Comparison of ENCODE assay signal across 8 mouse cellular contexts in genomic region chr4:136454850-136455260, GRCm38 (mm10). TPM values are rescaled to one million over a fixed set of nuclear protein-coding genes. Genes with fewer than 3 reads are reported as not detected.
DNase-seq lines count a peak whose midpoint lies in the region; ATAC-seq and TF ChIP-seq lines count a peak whose summit lies in the region.

No protein-coding gene starts in this region.

- H3K9ac ChIP-seq in embryonic facial prominence, embryonic 15.5 days = no peak overlapping the region
- H3K9ac ChIP-seq in kidney, embryonic 14.5 days (ENCODE audit: low read depth, low read length) = 0 out of 2 replicates have a peak overlapping the region, but pooled peaks have one; percentile 23
- peak overlapping the region; percentile 34; the same call in 1 of the 2 replicates for H3K9ac ChIP-seq in liver, adult 2 months (ENCODE audit: low read depth, low read length)
- H3K9ac ChIP-seq in stomach, embryonic 15.5 days = no peak overlapping the region

- peak; percentile 77 to 79 for DNase-seq in B cell, adult 2 months
- peak; percentile 88 for DNase-seq in adrenal gland, postnatal 14 days
- DNase-seq in heart, adult 9 months (ENCODE audit: low spot score in 2 of 2) = peak; percentile 57 to 80
- DNase-seq in liver, adult 2 months (ENCODE audit: extremely low read depth, low read depth, low spot score) = peak; percentile 43
- peak; percentile 79 for DNase-seq in naive thymus-derived CD4-positive, alpha-beta T cell, adult 2 months (ENCODE audit: low read depth)

- H3K9me3 ChIP-seq in embryonic facial prominence, embryonic 15.5 days (replicated peaks) = no peaks in the 10 kb centered on the region
- no peaks in the 10 kb centered on the region for H3K9me3 ChIP-seq in kidney, embryonic 14.5 days (ENCODE audit: control insufficient read depth, low read length)
- no peaks in the 10 kb centered on the region for H3K9me3 ChIP-seq in stomach, embryonic 15.5 days

- peaks cover 6% of the 10 kb centered on the region; the same call in 1 of the 2 replicates for H3K4me1 ChIP-seq in embryonic facial prominence, embryonic 15.5 days
- peaks cover 3% of the 10 kb centered on the region for H3K4me1 ChIP-seq in kidney, embryonic 14.5 days (ENCODE audit: control insufficient read depth, insufficient read depth, low read length)
- H3K4me1 ChIP-seq in liver, adult 2 months (ENCODE audit: control insufficient read depth, insufficient read depth, low read length) = peaks cover 12% of the 10 kb centered on the region
- H3K4me1 ChIP-seq in stomach, embryonic 15.5 days = no peaks in the 10 kb centered on the region; the same call in 1 of the 2 replicates

- H3K27me3 ChIP-seq in embryonic facial prominence, embryonic 15.5 days = no peaks in the 10 kb centered on the region
- no peaks in the 10 kb centered on the region for H3K27me3 ChIP-seq in kidney, embryonic 14.5 days (ENCODE audit: control insufficient read depth, insufficient read depth, low read length)
- H3K27me3 ChIP-seq in liver, adult 2 months (ENCODE audit: control insufficient read depth, insufficient read depth, low read length) = no peaks in the 10 kb centered on the region
- H3K27me3 ChIP-seq in stomach, embryonic 15.5 days (replicated peaks) = no peaks in the 10 kb centered on the region

- WGBS in embryonic facial prominence, embryonic 15.5 days = 5% methylated on average over 10 of the region's 10 CpGs
- WGBS in kidney, embryonic 14.5 days = 4% methylated on average over 10 of the region's 10 CpGs
- 10% methylated on average over 10 of the region's 10 CpGs for WGBS in liver, adult 2 months
- 7% methylated on average over 10 of the region's 10 CpGs for WGBS in stomach, embryonic 15.5 days

- 0 out of 2 replicates have a peak, but pooled peaks have one; percentile 17 for ATAC-seq in embryonic facial prominence, embryonic 15.5 days (ENCODE audit: insufficient number of reproducible peaks, low FRiP score, low TSS enrichment, low read depth)
- no peak for ATAC-seq in kidney, embryonic 14.5 days (ENCODE audit: low FRiP score, low TSS enrichment)
- no peak for ATAC-seq in stomach, embryonic 15.5 days (ENCODE audit: insufficient read depth, low FRiP score, low read depth)

- peak overlapping the region; percentile 30 for H3K4me3 ChIP-seq in embryonic facial prominence, embryonic 15.5 days (replicated peaks)
- peak overlapping the region; percentile 22; the same call in 1 of the 2 replicates for H3K4me3 ChIP-seq in kidney, embryonic 14.5 days (ENCODE audit: low read length)
- H3K4me3 ChIP-seq in liver, adult 2 months (ENCODE audit: insufficient read depth, low read depth, low read length) = peak overlapping the region; percentile 25; the same call in 1 of the 2 replicates
- peak overlapping the region; percentile 25 for H3K4me3 ChIP-seq in stomach, embryonic 15.5 days (replicated peaks)

- TF ChIP-seq CTCF in liver, adult 2 months (IDR thresholded peaks at IDR 0.05; ENCODE audit: low read depth, low read length) = peak; percentile 72

- peak overlapping the region; percentile 55 for H3K4me2 ChIP-seq in embryonic facial prominence, embryonic 15.5 days (replicated peaks)
- H3K4me2 ChIP-seq in kidney, embryonic 14.5 days (replicated peaks; ENCODE audit: low read depth, low read length) = peak overlapping the region; percentile 37
- H3K4me2 ChIP-seq in stomach, embryonic 15.5 days = peak overlapping the region; percentile 57

- no peak for TF ChIP-seq POLR2A in liver, adult 2 months (IDR thresholded peaks at IDR 0.05; ENCODE audit: extremely low read depth, insufficient read depth, low read length)

- H3K27ac ChIP-seq in embryonic facial prominence, embryonic 15.5 days (replicated peaks) = peak overlapping the region; percentile 8; the same call in 1 of the 2 replicates
- H3K27ac ChIP-seq in kidney, embryonic 14.5 days (ENCODE audit: low read depth, low read length) = no peak overlapping the region
- H3K27ac ChIP-seq in liver, adult 2 months (replicated peaks; ENCODE audit: insufficient read depth, low read depth, low read length) = no peak overlapping the region
- H3K27ac ChIP-seq in stomach, embryonic 15.5 days = no peak overlapping the region

- no peaks in the 10 kb centered on the region for H3K79me2 ChIP-seq in liver, adult 2 months (ENCODE audit: control insufficient read depth, insufficient read depth, low read length)

- no peaks in the 10 kb centered on the region for H3K36me3 ChIP-seq in embryonic facial prominence, embryonic 15.5 days
- H3K36me3 ChIP-seq in kidney, embryonic 14.5 days (ENCODE audit: control insufficient read depth, insufficient read depth, low read length) = no peaks in the 10 kb centered on the region
- no peaks in the 10 kb centered on the region for H3K36me3 ChIP-seq in liver, adult 2 months (ENCODE audit: control insufficient read depth, insufficient read depth, low read length)
- H3K36me3 ChIP-seq in stomach, embryonic 15.5 days = no peaks in the 10 kb centered on the region

RNA-seq across cellular contexts. Expression of gene 6030445D17Rik, which starts 7.2 kb away (rescaled TPM):
- total RNA-seq in adrenal gland, postnatal 14 days (2021) = 0.56 and 0.70 TPM in 2 replicates
- 0.19 and 0.28 TPM in 2 replicates for polyA plus RNA-seq in embryonic facial prominence, embryonic 15.5 days (2015; fragmentation: Nextera tagmentation; extraction: Ambion mirVana)
- polyA plus RNA-seq in kidney, embryonic 14.5 days (2014; fragmentation: Nextera tagmentation; extraction: Ambion mirVana) = 0.16 and 0.54 TPM in 2 replicates
- total RNA-seq in liver, adult 2 months (2014; rRNA removed) = 0.07 and 0.18 TPM in 2 replicates
- 0.11 and 0.15 TPM in 2 replicates for polyA plus RNA-seq in liver, adult 2 months (2012; rRNA removed)
- polyA plus RNA-seq in stomach, embryonic 15.5 days (2015; fragmentation: Nextera tagmentation; extraction: Ambion mirVana) = 0.32 and 0.41 TPM in 2 replicates

RNA-seq across cellular contexts. Expression of gene Luzp1, which starts 14.7 kb away (rescaled TPM):
- 34.4 and 34.6 TPM in 2 replicates for total RNA-seq in adrenal gland, postnatal 14 days (2021)
- polyA plus RNA-seq in embryonic facial prominence, embryonic 15.5 days (2015; fragmentation: Nextera tagmentation; extraction: Ambion mirVana) = 114 and 124 TPM in 2 replicates
- 140 and 144 TPM in 2 replicates for polyA plus RNA-seq in kidney, embryonic 14.5 days (2014; fragmentation: Nextera tagmentation; extraction: Ambion mirVana)
- total RNA-seq in liver, adult 2 months (2014; rRNA removed) = 6.8 and 8.1 TPM in 2 replicates
- 2.5 and 3.3 TPM in 2 replicates for polyA plus RNA-seq in liver, adult 2 months (2012; rRNA removed)
- 106 and 110 TPM in 2 replicates for polyA plus RNA-seq in stomach, embryonic 15.5 days (2015; fragmentation: Nextera tagmentation; extraction: Ambion mirVana)

RNA-seq across cellular contexts. Expression of gene Htr1d, which starts 31.5 kb away (rescaled TPM):
- 0.15 TPM in 1 of 2 replicates, not detected in the other for total RNA-seq in adrenal gland, postnatal 14 days (2021)
- polyA plus RNA-seq in embryonic facial prominence, embryonic 15.5 days (2015; fragmentation: Nextera tagmentation; extraction: Ambion mirVana) = 0.67 and 0.75 TPM in 2 replicates
- 0.47 and 0.60 TPM in 2 replicates for polyA plus RNA-seq in kidney, embryonic 14.5 days (2014; fragmentation: Nextera tagmentation; extraction: Ambion mirVana)
- not detected in 2 replicates for total RNA-seq in liver, adult 2 months (2014; rRNA removed)
- 0.82 TPM in 1 of 2 replicates, not detected in the other for polyA plus RNA-seq in liver, adult 2 months (2012; rRNA removed)
- polyA plus RNA-seq in stomach, embryonic 15.5 days (2015; fragmentation: Nextera tagmentation; extraction: Ambion mirVana) = 0.30 and 0.31 TPM in 2 replicates

Comparison
In these comparisons a context has a peak if more than half of its experiments do, and no peak if none do; other contexts are left out.
1. H3K9ac ChIP-seq: peak in kidney, embryonic 14.5 days (single experiment) and liver, adult 2 months (single experiment); none in embryonic facial prominence, embryonic 15.5 days (single experiment) and stomach, embryonic 15.5 days (single experiment).
2. RNA of gene Luzp1, which starts 14.7 kb away (polyA plus RNA-seq): 140 to 144 TPM in kidney, embryonic 14.5 days, 114 to 124 TPM in embryonic facial prominence, embryonic 15.5 days and 106 to 110 TPM in stomach, embryonic 15.5 days; 2.5 to 3.3 TPM in liver, adult 2 months; every median in the first group is over 10 times any median in the second.
3. Peak in every context shown above with its lines, with median percentiles within 50 percentile points of each other: DNase-seq, H3K4me2 ChIP-seq and H3K4me3 ChIP-seq.